Mouse (Mus musculus) megakaryocyte-erythroid progenitor cell, adult 5-6 weeks (primary cell): ENCODE results near the gene Zfp219. TPM values are rescaled to one million over a fixed set of nuclear protein-coding genes. Genes with fewer than 3 reads are reported as not detected.

ENCODE experiments used
- ATAC-seq: replicated peaks from 2 replicates; pipeline ENCODE4 v1.8.0; 2016; ENCODE audit warnings: mild to moderate bottlenecking, inconsistent platforms; ENCODE audit not compliant: severe bottlenecking, poor library complexity, low FRiP score, low TSS enrichment
- total RNA-seq, 2 experiments: library from RNA; stranded (forward) in 1 of 2; stranded (reverse) in 1 of 2; fragments of 200-1000, 215-1000 nt in 1 of 2; fragments of >200 nt in 1 of 2; fragmentation: Nextera tagmentation in 1 of 2; gene quantifications; 2 replicates each; pipeline ENCODE4 v1.2.3; 2014 to 2017

Zfp219 gene
- total RNA-seq, 2 experiments from 2014 or later = 15.1 to 30.1 TPM

DNA sequence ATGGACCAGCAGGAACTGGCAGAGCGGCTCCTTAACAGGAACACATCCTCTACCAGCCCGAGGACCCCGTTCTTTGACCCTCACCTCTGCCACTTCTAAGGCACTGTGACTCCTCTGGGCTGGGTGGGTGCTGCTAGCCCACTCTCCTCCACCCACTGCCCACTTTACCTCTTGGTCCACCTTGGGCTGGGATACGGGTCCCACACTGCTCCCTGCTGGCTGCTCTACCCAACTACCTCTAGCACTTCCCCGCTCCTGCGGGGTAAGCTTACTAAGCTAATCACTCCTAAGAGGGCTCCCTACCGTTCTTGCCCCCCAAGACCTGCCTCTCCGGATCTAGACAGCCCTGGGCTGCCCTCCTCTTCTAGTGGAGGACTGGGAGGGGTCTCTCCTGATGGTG lies 14.3 kb downstream of the Zfp219 start:
- ATAC-seq = peak; percentile 31; the same call in 1 of the 2 replicates

GRCm38 (mm10) chr14:52005616-52006015 lies 14.9 kb downstream of the Zfp219 start:
- ATAC-seq = no peak

DNA sequence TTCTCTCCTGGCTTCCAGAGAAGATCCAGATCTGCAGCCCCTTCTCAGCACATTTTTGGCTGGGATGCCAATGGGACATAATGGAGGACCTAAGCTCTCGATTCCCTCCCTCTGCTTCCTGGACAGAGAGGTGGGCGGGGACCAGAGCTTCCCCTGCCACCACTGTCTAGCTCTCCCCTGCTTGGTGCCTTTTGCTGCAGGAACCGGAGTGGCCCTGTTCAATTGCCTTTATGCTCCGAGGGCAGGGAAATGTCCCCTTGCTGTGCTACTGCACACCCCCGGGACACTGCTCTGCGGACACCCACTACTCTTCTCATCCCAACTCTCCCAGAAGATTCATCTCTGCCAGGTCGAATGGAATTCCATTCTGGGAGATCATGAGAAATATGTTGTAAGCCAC lies 15.4 kb downstream of the Zfp219 start:
- no peak for ATAC-seq

DNA sequence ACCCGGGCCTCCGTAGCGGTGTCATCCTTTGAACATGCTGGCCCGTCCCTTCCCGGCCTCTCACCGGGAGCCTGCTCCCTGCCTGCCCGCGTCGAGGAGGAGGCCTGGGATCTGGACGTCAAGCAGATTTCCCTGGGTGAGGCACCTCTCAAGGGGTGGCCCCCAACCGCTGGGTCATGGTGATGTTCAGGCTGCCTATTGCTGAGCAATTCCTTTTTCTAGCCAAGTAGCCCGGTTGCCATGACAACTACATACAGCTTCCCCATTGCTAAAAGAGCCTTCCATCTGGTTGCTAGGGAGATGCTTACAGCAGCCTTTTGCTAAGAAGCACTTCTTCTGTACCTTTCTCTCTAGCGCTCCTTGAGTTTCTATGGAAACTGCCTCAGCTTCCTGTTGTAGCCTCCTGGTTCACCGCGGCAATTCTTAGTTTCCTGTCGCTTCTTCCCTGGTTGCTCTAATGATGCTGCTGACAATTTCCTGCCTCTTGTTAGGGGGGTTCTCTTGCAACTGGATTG lies 16.5 kb downstream of the Zfp219 start:
- ATAC-seq = no peak

GRCm38 (mm10) chr14:51997483-51997882 lies 23.1 kb downstream of the Zfp219 start:
- ATAC-seq = no peak

DNA sequence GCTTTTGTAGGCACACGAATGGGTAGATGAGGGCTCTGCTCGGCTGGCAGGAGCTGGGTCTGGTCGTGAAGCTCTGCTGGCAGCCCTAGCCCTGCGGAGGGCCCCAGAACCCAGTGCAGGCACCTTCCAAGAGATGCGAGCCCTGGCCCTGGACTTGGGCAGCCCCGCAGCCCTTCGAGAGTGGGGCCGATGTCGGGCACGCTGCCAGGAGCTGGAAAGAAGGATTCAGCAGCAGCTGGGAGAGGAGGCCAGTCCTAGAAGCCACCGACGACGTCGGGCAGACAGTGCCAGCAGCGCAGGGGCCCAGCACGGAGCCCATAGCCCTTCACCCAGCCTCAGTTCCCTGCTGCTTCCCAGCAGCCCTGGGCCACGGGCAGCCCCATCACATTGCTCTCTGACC lies 23.7 kb downstream of the Zfp219 start:
- ATAC-seq = no peak

GRCm38 (mm10) chr14:51996231-51996841 lies 24.2 kb downstream of the Zfp219 start:
- ATAC-seq = no peak; the same call in 1 of the 2 replicates

GRCm38 (mm10) chr14:51995219-51995871 lies 25.2 kb downstream of the Zfp219 start:
- 0 out of 2 replicates have a peak, but pooled peaks have one; percentile 24 for ATAC-seq

- no peak for ATAC-seq
Measured at GRCm38 (mm10) chr14:51994453-51994852, 26.1 kb downstream of the Zfp219 start.

- ATAC-seq = no peak
Measured at GRCm38 (mm10) chr14:51989461-51989970, 31.0 kb downstream of the Zfp219 start.

- no peak for ATAC-seq
Measured at GRCm38 (mm10) chr14:51988731-51989130, 31.8 kb downstream of the Zfp219 start.

GRCm38 (mm10) chr14:51987177-51987576 lies 33.4 kb downstream of the Zfp219 start:
- ATAC-seq = peak; percentile 69

GRCm38 (mm10) chr14:51986153-51986505 lies 34.4 kb downstream of the Zfp219 start:
- peak; percentile 47 for ATAC-seq

DNA sequence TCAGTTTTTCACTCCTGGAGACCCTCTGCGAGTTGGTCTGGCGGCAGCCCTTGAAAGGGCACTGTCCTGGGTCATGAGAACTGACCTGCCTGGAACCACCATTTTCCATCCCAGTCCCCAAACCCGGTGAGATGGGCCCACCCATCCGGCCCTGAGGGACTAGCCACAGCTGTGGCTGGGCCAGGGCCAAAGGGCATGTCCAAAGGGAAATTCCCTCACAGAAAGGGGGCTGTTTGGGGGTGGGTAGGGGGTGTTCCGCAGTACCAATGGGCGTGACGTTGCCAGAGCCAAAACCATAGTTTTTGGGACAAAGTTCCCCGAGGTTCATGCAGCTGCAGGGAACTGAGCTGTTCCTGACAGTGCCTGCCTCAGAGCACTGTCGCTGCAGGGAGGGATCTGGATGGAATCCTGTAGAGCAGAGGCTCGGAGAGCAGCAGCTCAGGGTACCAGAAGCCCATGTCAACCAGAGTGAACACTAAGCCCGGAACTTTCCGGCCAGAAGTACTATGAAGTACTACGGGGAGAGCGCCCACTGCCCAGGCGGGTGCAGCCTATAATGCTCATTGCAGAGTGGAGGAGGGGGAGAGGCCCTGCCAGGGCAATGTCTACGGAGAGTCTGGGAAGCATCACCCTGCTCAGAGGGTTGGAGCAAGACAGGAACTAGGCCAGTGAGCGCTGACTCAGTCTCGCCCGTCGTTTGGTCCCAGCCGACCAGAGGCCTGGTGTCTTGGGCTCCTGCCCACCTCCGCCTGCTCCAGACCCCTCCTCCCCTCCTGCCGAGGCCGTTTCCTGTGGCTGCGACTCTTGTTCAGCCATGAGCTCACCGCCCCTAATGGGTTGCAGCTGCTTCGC lies 35.0 kb downstream of the Zfp219 start:
- ATAC-seq = peak; percentile 26

DNA sequence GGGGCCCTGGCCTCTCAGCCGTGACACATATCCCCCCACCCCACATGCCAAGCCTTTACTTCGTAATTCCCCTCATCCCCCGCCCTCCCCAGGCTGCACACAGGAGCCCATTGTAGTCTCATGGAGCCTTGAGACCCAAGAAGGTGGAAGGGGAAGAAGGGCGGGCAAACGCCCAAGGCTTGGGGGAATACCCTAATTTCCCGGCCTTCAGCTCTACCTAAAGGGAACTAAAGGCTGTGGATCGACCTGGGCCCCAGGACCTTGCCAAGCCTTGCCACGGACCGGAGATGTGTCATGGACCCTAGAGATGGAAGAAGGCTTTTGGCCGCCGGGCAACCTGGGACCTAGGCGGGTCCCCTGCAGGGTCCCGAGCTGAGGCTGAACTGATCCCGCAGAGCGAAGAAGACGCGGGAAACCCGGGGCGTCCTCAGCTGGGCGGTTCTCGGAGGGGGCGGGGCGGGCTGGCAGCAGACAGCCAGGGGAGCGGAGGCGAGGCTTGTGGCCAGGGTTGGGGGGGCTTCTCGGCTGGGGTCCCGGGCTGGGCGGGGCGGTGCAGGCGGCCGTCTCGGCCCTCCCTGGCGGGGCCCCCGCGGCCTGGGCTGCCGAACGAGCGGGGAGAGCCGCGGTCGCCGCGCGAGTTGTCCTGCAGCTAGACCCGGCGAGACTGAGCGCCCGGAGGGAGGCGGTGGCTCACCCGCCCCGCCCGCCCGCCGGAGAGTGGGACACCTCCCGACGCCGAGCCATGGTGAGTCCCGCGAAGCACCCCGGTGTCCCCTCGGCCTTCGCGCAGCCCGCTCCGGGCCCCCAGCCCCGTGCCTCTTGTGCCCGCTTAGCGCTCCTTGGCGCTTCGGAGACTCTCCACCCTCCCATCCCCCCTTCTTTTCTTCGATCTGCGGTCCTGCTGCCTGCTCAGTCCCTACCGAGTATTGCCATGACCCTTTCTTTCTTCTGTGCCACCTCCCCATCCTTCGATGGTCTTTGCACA lies 36.0 kb downstream of the Zfp219 start, which contains the start of gene Arhgef40:
Gene Arhgef40 (plus strand): TSS at position 473 of the 985 bp plus-strand sequence.
- peak; percentile 30; the same call in 1 of the 2 replicates for ATAC-seq

GRCm38 (mm10) chr14:51983855-51984246 lies 36.7 kb downstream of the Zfp219 start:
- no peak for ATAC-seq

DNA sequence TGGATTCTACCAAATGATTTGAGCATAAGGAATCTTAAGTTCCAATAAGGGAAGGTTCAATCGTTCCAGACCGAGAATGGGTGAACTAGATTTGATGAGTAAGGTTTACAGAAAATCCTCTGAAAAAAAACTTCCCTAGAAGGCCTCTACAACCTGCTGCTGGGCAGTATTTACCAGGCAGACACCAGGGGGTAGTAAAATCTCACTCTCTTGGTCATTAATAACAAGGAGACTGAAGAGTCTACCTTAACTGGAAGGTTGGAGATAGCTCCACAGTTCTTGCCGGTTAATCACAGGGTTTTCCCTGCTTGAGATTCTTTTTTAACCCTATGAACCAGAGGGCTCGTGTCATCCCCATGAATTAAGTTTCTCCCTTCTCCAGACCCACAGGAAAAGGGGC lies 37.3 kb downstream of the Zfp219 start:
- ATAC-seq = no peak

GRCm38 (mm10) chr14:51979252-51979651 lies 41.3 kb downstream of the Zfp219 start:
- ATAC-seq = no peak

- ATAC-seq = no peak
Measured at GRCm38 (mm10) chr14:51967400-51967799, 53.1 kb downstream of the Zfp219 start.
